Mouse (Mus musculus): ENCODE results near the gene Wwc2. TPM values are rescaled to one million over a fixed set of nuclear protein-coding genes. Genes with fewer than 3 reads are reported as not detected.

Gene Wwc2
- polyA plus RNA-seq, 1 experiment from 2014 or later = 10.1 TPM

GRCm38 (mm10) chr8:47847161-47847560 is 143.6 kb downstream of the Wwc2 start:
- no peak overlapping the region for H3K27ac ChIP-seq (ENCODE audit: low read length)
- H3K9me3 ChIP-seq (replicated peaks; ENCODE audit: control insufficient read depth, low read length) = no peaks in the 10 kb centered on the region
- no peak overlapping the region for H3K9ac ChIP-seq (ENCODE audit: low read length)
- H3K4me3 ChIP-seq (ENCODE audit: low read length) = no peak overlapping the region
- peaks cover 57% of the 10 kb centered on the region for H3K36me3 ChIP-seq (ENCODE audit: control insufficient read depth, insufficient read depth)
- H3K27me3 ChIP-seq (ENCODE audit: control insufficient read depth, insufficient read depth, low read length) = no peaks in the 10 kb centered on the region
- peaks cover under 1% of the 10 kb centered on the region; the same call in 1 of the 2 replicates for H3K4me1 ChIP-seq (ENCODE audit: control insufficient read depth, insufficient read depth, low read length)
- ATAC-seq (replicated peaks; ENCODE audit: extremely low read depth, insufficient read depth, low FRiP score) = no peak
- 82% methylated on average over 14 of the region's 14 CpGs for WGBS
- no peak overlapping the region for H3K4me2 ChIP-seq (ENCODE audit: low read depth, low read length)

DNA sequence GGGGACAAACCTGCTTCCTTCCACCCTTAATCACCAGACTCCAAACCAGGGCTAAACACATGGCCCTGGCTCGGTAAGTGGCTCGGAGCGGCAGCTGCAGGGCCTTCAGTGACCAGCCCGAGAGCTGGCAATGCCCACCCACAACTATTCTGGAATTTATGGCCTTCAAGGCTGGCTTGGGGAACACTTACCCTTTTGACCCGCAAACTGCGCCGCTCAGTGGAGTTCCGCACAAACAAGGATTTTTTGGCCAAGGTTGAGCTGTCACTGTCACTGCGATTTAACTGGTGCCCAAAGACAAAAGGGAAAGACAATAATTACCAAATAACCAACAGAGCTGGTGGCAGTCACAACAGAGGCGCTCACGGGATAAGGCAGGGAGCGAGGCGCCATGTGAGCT is 144.8 kb downstream of the Wwc2 start:
- Histone ChIP-seq H3K36me3 (ENCODE audit: control insufficient read depth, insufficient read depth) (peaks cover 64% of the 10 kb centered on the region), H3K27me3 (ENCODE audit: control insufficient read depth, insufficient read depth, low read length) (no peaks in the 10 kb centered on the region), H3K4me2 (ENCODE audit: low read depth, low read length) (no peak overlapping the region), H3K4me1 (ENCODE audit: control insufficient read depth, insufficient read depth, low read length) (no peaks in the 10 kb centered on the region), H3K9me3 (replicated peaks; ENCODE audit: control insufficient read depth, low read length) (no peaks in the 10 kb centered on the region), H3K4me3 (ENCODE audit: low read length) (no peak overlapping the region), H3K9ac (ENCODE audit: low read length) (no peak overlapping the region), H3K27ac (ENCODE audit: low read length) (no peak overlapping the region)
- WGBS = 91% methylated on average over 13 of the region's 13 CpGs
- no peak for ATAC-seq (replicated peaks; ENCODE audit: extremely low read depth, insufficient read depth, low FRiP score)

GRCm38 (mm10) chr8:47843651-47844050 is 147.1 kb downstream of the Wwc2 start:
- Histone ChIP-seq H3K9me3 (replicated peaks; ENCODE audit: control insufficient read depth, low read length) (0 out of 2 replicates have a peak, but pooled peaks cover 5% of the 10 kb centered on the region), H3K27me3 (ENCODE audit: control insufficient read depth, insufficient read depth, low read length) (no peaks in the 10 kb centered on the region), H3K4me2 (ENCODE audit: low read depth, low read length) (no peak overlapping the region), H3K27ac (ENCODE audit: low read length) (no peak overlapping the region), H3K9ac (ENCODE audit: low read length) (no peak overlapping the region), H3K4me1 (ENCODE audit: control insufficient read depth, insufficient read depth, low read length) (no peaks in the 10 kb centered on the region), H3K36me3 (ENCODE audit: control insufficient read depth, insufficient read depth) (peaks cover 62% of the 10 kb centered on the region), H3K4me3 (ENCODE audit: low read length) (no peak overlapping the region)
- WGBS = 95% methylated on average over 10 of the region's 10 CpGs
- no peak for ATAC-seq (replicated peaks; ENCODE audit: extremely low read depth, insufficient read depth, low FRiP score)

- no peak overlapping the region for H3K4me3 ChIP-seq (ENCODE audit: low read length)
- H3K4me1 ChIP-seq (ENCODE audit: control insufficient read depth, insufficient read depth, low read length) = no peaks in the 10 kb centered on the region
- no peak overlapping the region for H3K27ac ChIP-seq (ENCODE audit: low read length)
- peaks cover 56% of the 10 kb centered on the region for H3K36me3 ChIP-seq (ENCODE audit: control insufficient read depth, insufficient read depth)
- H3K27me3 ChIP-seq (ENCODE audit: control insufficient read depth, insufficient read depth, low read length) = no peaks in the 10 kb centered on the region
- 0 out of 2 replicates have a peak, but pooled peaks cover 5% of the 10 kb centered on the region for H3K9me3 ChIP-seq (replicated peaks; ENCODE audit: control insufficient read depth, low read length)
- ATAC-seq (replicated peaks; ENCODE audit: extremely low read depth, insufficient read depth, low FRiP score) = no peak
- no peak overlapping the region for H3K4me2 ChIP-seq (ENCODE audit: low read depth, low read length)
- 66% methylated on average over 7 of the region's 7 CpGs for WGBS
- H3K9ac ChIP-seq (ENCODE audit: low read length) = no peak overlapping the region
Observed at GRCm38 (mm10) chr8:47843063-47843462, 147.7 kb downstream of the Wwc2 start.

GRCm38 (mm10) chr8:47833944-47834343 is 156.8 kb downstream of the Wwc2 start:
- H3K27ac ChIP-seq (ENCODE audit: low read length) = no peak overlapping the region
- H3K4me2 ChIP-seq (ENCODE audit: low read depth, low read length) = no peak overlapping the region
- H3K27me3 ChIP-seq (ENCODE audit: control insufficient read depth, insufficient read depth, low read length) = no peaks in the 10 kb centered on the region
- no peak overlapping the region for H3K4me3 ChIP-seq (ENCODE audit: low read length)
- no peaks in the 10 kb centered on the region for H3K9me3 ChIP-seq (replicated peaks; ENCODE audit: control insufficient read depth, low read length)
- no peak overlapping the region for H3K9ac ChIP-seq (ENCODE audit: low read length)
- 77% methylated on average over 1 of the region's 1 CpGs for WGBS
- H3K36me3 ChIP-seq (ENCODE audit: control insufficient read depth, insufficient read depth) = peaks cover 18% of the 10 kb centered on the region
- H3K4me1 ChIP-seq (ENCODE audit: control insufficient read depth, insufficient read depth, low read length) = no peaks in the 10 kb centered on the region; the same call in 1 of the 2 replicates
- no peak for ATAC-seq (replicated peaks; ENCODE audit: extremely low read depth, insufficient read depth, low FRiP score)

DNA sequence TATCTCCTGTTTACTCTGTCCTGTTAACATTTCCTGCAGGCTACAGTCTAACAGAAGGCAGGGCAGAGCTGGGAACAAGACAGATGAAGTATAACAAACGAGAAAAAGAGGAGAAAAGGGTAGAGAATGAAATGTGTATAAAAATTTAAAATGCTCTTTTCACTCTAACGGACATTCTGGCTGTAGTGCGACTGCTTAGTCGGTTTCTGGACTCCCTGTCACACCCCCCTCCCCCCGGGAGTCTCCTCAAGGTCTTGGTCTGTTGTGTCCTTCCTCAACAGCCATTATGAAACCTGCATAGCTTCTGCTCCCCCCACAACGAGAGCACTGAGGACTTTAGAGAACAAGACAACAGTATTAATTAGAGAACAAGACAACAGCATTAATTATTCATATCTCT is 158.1 kb downstream of the Wwc2 start:
- H3K4me2 ChIP-seq (ENCODE audit: low read depth, low read length) = no peak overlapping the region
- H3K9me3 ChIP-seq (replicated peaks; ENCODE audit: control insufficient read depth, low read length) = no peaks in the 10 kb centered on the region
- 67% methylated on average over 6 of the region's 6 CpGs for WGBS
- no peaks in the 10 kb centered on the region for H3K27me3 ChIP-seq (ENCODE audit: control insufficient read depth, insufficient read depth, low read length)
- H3K4me1 ChIP-seq (ENCODE audit: control insufficient read depth, insufficient read depth, low read length) = no peaks in the 10 kb centered on the region; the same call in 1 of the 2 replicates
- H3K36me3 ChIP-seq (ENCODE audit: control insufficient read depth, insufficient read depth) = peaks cover 19% of the 10 kb centered on the region
- H3K9ac ChIP-seq (ENCODE audit: low read length) = no peak overlapping the region
- no peak overlapping the region for H3K27ac ChIP-seq (ENCODE audit: low read length)
- H3K4me3 ChIP-seq (ENCODE audit: low read length) = no peak overlapping the region
- ATAC-seq (replicated peaks; ENCODE audit: extremely low read depth, insufficient read depth, low FRiP score) = no peak

DNA sequence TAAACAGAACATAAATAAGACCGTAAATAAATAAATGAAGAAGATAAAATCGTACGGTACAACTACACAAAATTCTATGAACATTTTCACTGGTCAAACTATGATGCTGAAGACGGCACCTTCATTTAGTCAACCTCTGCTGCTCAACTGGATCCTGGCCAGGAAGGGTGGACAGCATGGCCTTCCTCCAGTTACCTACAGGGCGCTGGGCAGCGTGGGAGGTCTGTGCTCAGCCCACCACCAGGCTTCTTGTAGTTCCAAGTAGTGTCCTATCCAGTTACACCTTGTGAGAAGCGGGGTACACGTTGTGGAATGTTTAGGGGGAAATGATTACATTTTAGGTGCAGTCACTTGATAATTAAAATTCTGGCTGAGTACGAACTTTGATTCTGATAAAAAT is 163.8 kb downstream of the Wwc2 start:
- H3K4me2 ChIP-seq (ENCODE audit: low read depth, low read length) = no peak overlapping the region
- no peak overlapping the region for H3K4me3 ChIP-seq (ENCODE audit: low read length)
- H3K9me3 ChIP-seq (replicated peaks; ENCODE audit: control insufficient read depth, low read length) = no peaks in the 10 kb centered on the region
- peaks cover 6% of the 10 kb centered on the region for H3K4me1 ChIP-seq (ENCODE audit: control insufficient read depth, insufficient read depth, low read length)
- H3K9ac ChIP-seq (ENCODE audit: low read length) = no peak overlapping the region
- H3K36me3 ChIP-seq (ENCODE audit: control insufficient read depth, insufficient read depth) = peaks cover 14% of the 10 kb centered on the region
- H3K27ac ChIP-seq (ENCODE audit: low read length) = no peak overlapping the region
- no peak for ATAC-seq (replicated peaks; ENCODE audit: extremely low read depth, insufficient read depth, low FRiP score)
- H3K27me3 ChIP-seq (ENCODE audit: control insufficient read depth, insufficient read depth, low read length) = no peaks in the 10 kb centered on the region
- WGBS = 86% methylated on average over 9 of the region's 9 CpGs

DNA sequence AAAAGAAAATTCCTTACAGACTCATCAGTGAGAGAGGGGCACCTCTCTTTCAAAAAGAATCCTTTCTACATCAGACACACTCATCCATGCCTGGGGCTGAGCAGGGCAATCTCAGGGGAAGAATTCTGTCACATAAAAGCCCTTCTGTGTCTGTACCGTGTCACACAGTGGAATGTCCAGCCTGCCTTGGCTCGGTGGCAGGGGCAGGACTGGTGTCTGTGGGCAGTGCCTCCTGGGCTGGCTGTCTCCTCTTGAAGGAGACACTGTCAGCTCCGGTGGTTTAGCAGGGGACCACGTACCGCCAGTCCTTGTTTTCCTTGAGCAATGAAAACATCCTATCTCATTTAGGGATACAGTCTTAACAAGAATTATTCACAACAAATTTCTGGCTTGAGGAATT is 165.1 kb downstream of the Wwc2 start:
- H3K4me3 ChIP-seq (ENCODE audit: low read length) = no peak overlapping the region
- no peak overlapping the region for H3K4me2 ChIP-seq (ENCODE audit: low read depth, low read length)
- 35% methylated on average over 5 of the region's 5 CpGs for WGBS
- H3K4me1 ChIP-seq (ENCODE audit: control insufficient read depth, insufficient read depth, low read length) = peaks cover 6% of the 10 kb centered on the region
- H3K9ac ChIP-seq (ENCODE audit: low read length) = no peak overlapping the region
- no peak; the same call in 1 of the 2 replicates for ATAC-seq (replicated peaks; ENCODE audit: extremely low read depth, insufficient read depth, low FRiP score)
- 0 out of 2 replicates have a peak overlapping the region, but pooled peaks have one; percentile 24 for H3K27ac ChIP-seq (ENCODE audit: low read length)
- H3K36me3 ChIP-seq (ENCODE audit: control insufficient read depth, insufficient read depth) = peaks cover 9% of the 10 kb centered on the region
- H3K27me3 ChIP-seq (ENCODE audit: control insufficient read depth, insufficient read depth, low read length) = no peaks in the 10 kb centered on the region
- no peaks in the 10 kb centered on the region for H3K9me3 ChIP-seq (replicated peaks; ENCODE audit: control insufficient read depth, low read length)

- peaks cover 5% of the 10 kb centered on the region; the same call in 1 of the 2 replicates for H3K36me3 ChIP-seq (ENCODE audit: control insufficient read depth, insufficient read depth)
- H3K9ac ChIP-seq (ENCODE audit: low read length) = no peak within 1 kb of the TSS
- H3K9me3 ChIP-seq (replicated peaks; ENCODE audit: control insufficient read depth, low read length) = no peaks in the 10 kb centered on the region
- no peak within 1 kb of the TSS for H3K4me2 ChIP-seq (ENCODE audit: low read depth, low read length)
- ATAC-seq (replicated peaks; ENCODE audit: extremely low read depth, insufficient read depth, low FRiP score) = no peak
- no peaks in the 10 kb centered on the region for H3K27me3 ChIP-seq (ENCODE audit: control insufficient read depth, insufficient read depth, low read length)
- peaks cover 6% of the 10 kb centered on the region for H3K4me1 ChIP-seq (ENCODE audit: control insufficient read depth, insufficient read depth, low read length)
- H3K27ac ChIP-seq (ENCODE audit: low read length) = no peak within 1 kb of the TSS
- H3K4me3 ChIP-seq (ENCODE audit: low read length) = no peak within 1 kb of the TSS
- 71% methylated on average over 13 of the region's 13 CpGs for WGBS
Observed at GRCm38 (mm10) chr8:47824182-47824581, 166.5 kb downstream of the Wwc2 start, which contains the start of gene Cldn22. TSS of gene Cldn22 (plus strand) at chr8:47824482.
